Mouse (Mus musculus): ENCODE measurements at regions not wholly inside any gene's neighbourhood (a gene's known extent, or its start where the extent isn't known, plus 50 kb on each side); places are given as distances from the start of the nearest gene placed in this dataset.
"Not testable (repeated sequence)": the region's sequence is repeated elsewhere in the genome, so short reads cannot be mapped to it uniquely, and the experiment has no call there.

- Histone ChIP-seq H3K27ac (no peak overlapping the region), H3K4me3 (no peak overlapping the region), H3K9ac (no peak overlapping the region), H3K9me3 (replicated peaks) (no peaks in the 10 kb centered on the region), H3K4me2 (no peak overlapping the region), H3K36me3 (ENCODE audit: poor library complexity, severe bottlenecking) (no peaks in the 10 kb centered on the region), H3K27me3 (no peaks in the 10 kb centered on the region), H3K4me1 (no peaks in the 10 kb centered on the region)
- no peak for ATAC-seq
- WGBS, result 94% methylated on average over 4 of the region's 4 CpGs
Observed at GRCm38 (mm10) chr3:8264366-8265033, 1345.4 kb downstream of the Zfp704 start.

GRCm38 (mm10) chr3:8257293-8257692, 1352.6 kb downstream of the Zfp704 start:
- no peak for ATAC-seq
- H3K4me3 ChIP-seq, result no peak overlapping the region
- H3K27me3 ChIP-seq, result no peaks in the 10 kb centered on the region
- H3K36me3 ChIP-seq (ENCODE audit: poor library complexity, severe bottlenecking), result no peaks in the 10 kb centered on the region
- no peaks in the 10 kb centered on the region for H3K9me3 ChIP-seq (replicated peaks)
- H3K4me2 ChIP-seq, result no peak overlapping the region
- no peak overlapping the region for H3K27ac ChIP-seq
- no peaks in the 10 kb centered on the region for H3K4me1 ChIP-seq
- H3K9ac ChIP-seq, result no peak overlapping the region

GRCm38 (mm10) chr3:8252311-8252710, 1357.6 kb downstream of the Zfp704 start:
- WGBS, result 72% methylated on average over 2 of the region's 2 CpGs
- H3K9ac ChIP-seq, result no peak overlapping the region
- no peaks in the 10 kb centered on the region for H3K4me1 ChIP-seq
- no peak for ATAC-seq
- H3K27ac ChIP-seq, result no peak overlapping the region
- H3K27me3 ChIP-seq, result no peaks in the 10 kb centered on the region
- H3K4me3 ChIP-seq, result no peak overlapping the region
- H3K36me3 ChIP-seq (ENCODE audit: poor library complexity, severe bottlenecking), result no peaks in the 10 kb centered on the region
- H3K9me3 ChIP-seq (replicated peaks), result no peaks in the 10 kb centered on the region
- H3K4me2 ChIP-seq, result no peak overlapping the region

- 79% methylated on average over 1 of the region's 1 CpGs for WGBS
- H3K9ac ChIP-seq, result no peak overlapping the region
- no peak for ATAC-seq
- no peaks in the 10 kb centered on the region for H3K36me3 ChIP-seq (ENCODE audit: poor library complexity, severe bottlenecking)
- H3K27me3 ChIP-seq, result no peaks in the 10 kb centered on the region
- peaks cover 3% of the 10 kb centered on the region for H3K9me3 ChIP-seq (replicated peaks)
- H3K4me2 ChIP-seq, result no peak overlapping the region
- no peak overlapping the region for H3K4me3 ChIP-seq
- H3K27ac ChIP-seq, result no peak overlapping the region
- no peaks in the 10 kb centered on the region for H3K4me1 ChIP-seq
Observed at GRCm38 (mm10) chr3:8248911-8249310, 1361.0 kb downstream of the Zfp704 start.

- H3K27me3 ChIP-seq; ATAC-seq; H3K4me2 ChIP-seq; H3K9me3 ChIP-seq (replicated peaks); H3K36me3 ChIP-seq (ENCODE audit: poor library complexity, severe bottlenecking); H3K4me1 ChIP-seq; H3K27ac ChIP-seq; H3K4me3 ChIP-seq; H3K9ac ChIP-seq: not testable (repeated sequence)
- 23% methylated on average over 1 of the region's 1 CpGs for WGBS
Observed at GRCm38 (mm10) chr3:8245822-8246221, 1364.1 kb downstream of the Zfp704 start.

- H3K4me1 ChIP-seq; H3K27me3 ChIP-seq; H3K4me2 ChIP-seq; H3K9me3 ChIP-seq (replicated peaks); H3K4me3 ChIP-seq; H3K36me3 ChIP-seq (ENCODE audit: poor library complexity, severe bottlenecking); ATAC-seq; H3K9ac ChIP-seq; H3K27ac ChIP-seq: not testable (repeated sequence)
- 77% methylated on average over 2 of the region's 2 CpGs for WGBS
Observed at GRCm38 (mm10) chr3:8245195-8245789, 1364.6 kb downstream of the Zfp704 start.

- H3K9me3 ChIP-seq (replicated peaks); H3K27ac ChIP-seq; H3K27me3 ChIP-seq; H3K4me1 ChIP-seq; H3K9ac ChIP-seq; H3K36me3 ChIP-seq (ENCODE audit: poor library complexity, severe bottlenecking); H3K4me3 ChIP-seq; ATAC-seq; H3K4me2 ChIP-seq: not testable (repeated sequence)
- 89% methylated on average over 4 of the region's 4 CpGs for WGBS
Observed at GRCm38 (mm10) chr3:8244526-8245194, 1365.2 kb downstream of the Zfp704 start.

GRCm38 (mm10) chr3:8206623-8207404, 1403.1 kb downstream of the Zfp704 start:
- no peak for ATAC-seq
- WGBS, result 68% methylated on average over 6 of the region's 6 CpGs
- H3K4me1 ChIP-seq, result no peaks in the 10 kb centered on the region

GRCm38 (mm10) chr3:8163030-8163429, 1446.9 kb downstream of the Zfp704 start:
- H3K4me1 ChIP-seq, result peaks cover 11% of the 10 kb centered on the region
- H3K9ac ChIP-seq, result no peak overlapping the region
- H3K36me3 ChIP-seq (ENCODE audit: poor library complexity, severe bottlenecking), result no peaks in the 10 kb centered on the region
- H3K27me3 ChIP-seq, result no peaks in the 10 kb centered on the region
- peak; percentile 28; the same call in 1 of the 2 replicates for ATAC-seq
- WGBS, result 74% methylated on average over 4 of the region's 4 CpGs
- no peak overlapping the region for H3K4me3 ChIP-seq
- no peak overlapping the region for H3K27ac ChIP-seq
- H3K9me3 ChIP-seq (replicated peaks), result no peaks in the 10 kb centered on the region
- no peak overlapping the region for H3K4me2 ChIP-seq

More at GRCm38 (mm10) chr3:8206623-8207404, 1403.1 kb downstream of the Zfp704 start:
- H3K4me3 ChIP-seq, result no peak overlapping the region
- no peak overlapping the region for H3K4me2 ChIP-seq
- no peaks in the 10 kb centered on the region for H3K9me3 ChIP-seq (replicated peaks)
- H3K9ac ChIP-seq, result no peak overlapping the region
- no peaks in the 10 kb centered on the region for H3K36me3 ChIP-seq (ENCODE audit: poor library complexity, severe bottlenecking)
- no peaks in the 10 kb centered on the region for H3K27me3 ChIP-seq
- no peak overlapping the region for H3K27ac ChIP-seq

GRCm38 (mm10) chr3:8161997-8162756, 1447.7 kb downstream of the Zfp704 start:
- Histone ChIP-seq H3K9me3 (replicated peaks) (no peaks in the 10 kb centered on the region), H3K4me1 (peaks cover 11% of the 10 kb centered on the region)
- WGBS, result 64% methylated on average over 4 of the region's 4 CpGs

GRCm38 (mm10) chr3:8143016-8143415, 1466.9 kb downstream of the Zfp704 start:
- H3K9ac ChIP-seq, result no peak overlapping the region
- no peaks in the 10 kb centered on the region for H3K36me3 ChIP-seq (ENCODE audit: poor library complexity, severe bottlenecking)
- ATAC-seq, result no peak
- peaks cover 7% of the 10 kb centered on the region for H3K9me3 ChIP-seq (replicated peaks)
- H3K27me3 ChIP-seq, result no peaks in the 10 kb centered on the region
- no peak overlapping the region for H3K4me2 ChIP-seq
- WGBS, result 73% methylated on average over 2 of the region's 2 CpGs
- H3K4me1 ChIP-seq, result no peaks in the 10 kb centered on the region
- no peak overlapping the region for H3K4me3 ChIP-seq
- H3K27ac ChIP-seq, result no peak overlapping the region

More at GRCm38 (mm10) chr3:8161997-8162756, 1447.7 kb downstream of the Zfp704 start:
- ATAC-seq, result peak; percentile 93
- Histone ChIP-seq H3K4me2 (no peak overlapping the region), H3K4me3 (no peak overlapping the region), H3K9ac (no peak overlapping the region), H3K27me3 (no peaks in the 10 kb centered on the region), H3K27ac (no peak overlapping the region), H3K36me3 (ENCODE audit: poor library complexity, severe bottlenecking) (no peaks in the 10 kb centered on the region)
